Mouse (Mus musculus) megakaryocyte-erythroid progenitor cell, adult 5 weeks (primary cell): ENCODE data around the gene Btnl1. TPM values are rescaled to one million over a fixed set of nuclear protein-coding genes. Genes with fewer than 3 reads are reported as not detected.

Source experiments
- polyA plus RNA-seq: library from polyadenylated mRNA; stranded (reverse); fragments of >175 nt; gene quantifications from 2 replicates; pipeline ENCODE4 v1.2.3, GENCODE M21; 2012

Gene Btnl1
- not detected in 2 replicates for polyA plus RNA-seq

DNA sequence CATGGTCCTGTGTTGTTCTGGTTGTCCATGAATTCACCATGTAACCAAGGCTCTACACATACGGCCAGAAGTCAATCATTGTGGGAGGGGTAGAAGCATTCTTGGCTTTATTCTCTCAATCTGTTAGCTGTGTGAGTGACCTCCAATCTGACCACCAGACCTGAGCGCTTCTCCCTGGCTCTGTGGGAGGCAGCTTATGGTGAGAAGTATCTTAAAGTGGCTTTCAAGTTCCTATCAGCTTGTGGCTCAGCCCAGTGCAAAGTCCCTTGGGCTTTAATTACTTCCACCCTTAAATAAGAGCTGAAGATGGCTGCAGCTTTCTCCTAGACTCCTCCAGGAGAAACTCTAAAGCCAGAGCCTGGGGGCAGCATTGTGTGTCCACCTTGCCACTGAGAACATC lies at the start of gene Btnl1:
Btnl1 (plus strand) TSS at position 286 of the 400 bp plus-strand sequence.

DNA sequence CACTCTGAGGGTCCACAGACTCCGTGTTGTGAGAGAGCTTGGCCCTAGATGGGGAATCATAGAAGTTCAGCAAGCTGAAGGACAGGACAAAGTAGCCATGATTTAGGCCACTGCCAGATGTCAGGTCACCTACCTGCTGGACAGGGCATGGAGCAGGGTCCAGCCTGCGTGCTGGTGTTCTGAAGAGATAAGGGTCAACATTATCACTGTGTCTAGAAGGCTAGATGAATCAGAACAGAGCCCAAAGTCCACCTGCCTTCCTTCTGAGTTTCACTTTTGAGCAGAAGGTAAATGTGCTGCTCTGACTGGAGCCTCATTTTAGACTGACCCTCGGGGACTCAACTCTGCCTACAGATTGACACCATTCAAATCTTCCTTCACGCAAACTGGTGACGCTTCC lies 22.4 kb upstream of the Btnl1 start, which contains the start of gene Btnl2:
Btnl2 (plus strand) TSS at position 284 of the 400 bp plus-strand sequence.

DNA sequence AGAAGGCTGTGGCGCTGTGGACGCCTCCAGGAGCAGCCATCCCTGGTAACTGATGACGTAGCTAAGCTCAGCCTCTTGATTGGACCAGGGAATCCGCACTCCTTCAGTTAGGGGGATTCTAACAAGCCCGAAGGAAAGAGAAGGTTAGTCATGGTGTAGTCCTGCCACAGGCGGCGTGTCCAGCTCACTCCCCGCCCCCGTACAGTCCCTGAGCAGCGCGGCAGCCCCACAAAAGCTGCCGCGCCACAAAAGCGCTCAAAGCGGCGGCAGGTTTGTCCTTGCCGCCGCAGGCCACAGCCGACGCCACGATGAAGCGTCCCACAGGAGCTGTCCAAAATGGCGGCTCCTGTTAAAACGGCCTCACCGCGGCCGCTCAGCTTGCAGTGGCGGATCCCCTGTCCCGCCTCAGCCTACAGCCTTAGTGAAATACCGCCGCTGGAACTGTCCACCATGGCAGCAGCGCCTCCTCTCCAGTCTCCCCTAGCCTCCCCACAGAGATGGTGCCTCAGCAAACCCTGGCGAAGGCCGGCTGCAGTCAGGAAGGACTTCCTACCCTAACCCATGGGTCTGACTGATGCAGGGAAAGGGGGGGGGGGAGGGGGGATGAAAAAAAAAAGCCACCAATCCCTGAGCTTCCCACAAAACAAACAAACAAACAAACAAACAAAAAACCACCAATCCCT lies 21.9 kb downstream of the Btnl1 start, which contains the start of gene BC051142:
BC051142 (plus strand) TSS at position 110 of the 683 bp plus-strand sequence.

Other genes starting within 250 kb of the Btnl1 start
- gene H2-DMb2, start 233.8 kb upstream of the Btnl1 start, polyA plus RNA-seq = 3.6 and 4.5 TPM in 2 replicates
- gene H2-DMb1, start 224.1 kb upstream of the Btnl1 start, polyA plus RNA-seq = 42.5 and 51.0 TPM in 2 replicates
- 141 TPM in 2 replicates for gene Tap1, start 189.6 kb upstream of the Btnl1 start, polyA plus RNA-seq
- 78.2 and 85.0 TPM in 2 replicates for gene Psmb9, start 189.4 kb upstream of the Btnl1 start, polyA plus RNA-seq
- 393 and 403 TPM in 2 replicates for gene Psmb8, start 179.4 kb upstream of the Btnl1 start, polyA plus RNA-seq
- gene Tap2, start 173.6 kb upstream of the Btnl1 start, polyA plus RNA-seq = 218 and 296 TPM in 2 replicates
- 10.4 and 14.9 TPM in 2 replicates for gene H2-Ob, start 138.2 kb upstream of the Btnl1 start, polyA plus RNA-seq
- 360 and 375 TPM in 2 replicates for gene H2-Ab1, start 119.4 kb upstream of the Btnl1 start, polyA plus RNA-seq
- 31.4 and 35.0 TPM in 2 replicates for gene H2-Aa, start 89.3 kb upstream of the Btnl1 start, polyA plus RNA-seq
- gene H2-Eb1, start 71.3 kb upstream of the Btnl1 start, polyA plus RNA-seq = 53.5 and 61.7 TPM in 2 replicates
- 0.03 TPM in 1 of 2 replicates, not detected in the other for gene H2-Eb2, start 51.5 kb upstream of the Btnl1 start, polyA plus RNA-seq
- gene Btnl2, start 22.3 kb upstream of the Btnl1 start, polyA plus RNA-seq = 0.02 TPM in 1 of 2 replicates, not detected in the other
- gene BC051142, start 21.7 kb downstream of the Btnl1 start, polyA plus RNA-seq = 0.09 and 0.53 TPM in 2 replicates
- gene Btnl4, start 100.2 kb downstream of the Btnl1 start, polyA plus RNA-seq = not detected in 2 replicates
- not detected in 2 replicates for gene Btnl6, start 140.2 kb downstream of the Btnl1 start, polyA plus RNA-seq
- gene Notch4, start 187.1 kb downstream of the Btnl1 start, polyA plus RNA-seq = 2.6 and 3.1 TPM in 2 replicates
- gene Gpsm3, start 212.7 kb downstream of the Btnl1 start, polyA plus RNA-seq = 351 and 421 TPM in 2 replicates
- 81.6 and 90.2 TPM in 2 replicates for gene Pbx2, start 214.1 kb downstream of the Btnl1 start, polyA plus RNA-seq
- gene Ager, start 220.7 kb downstream of the Btnl1 start, polyA plus RNA-seq = 7.3 and 10.8 TPM in 2 replicates
- gene Rnf5, start 226.6 kb downstream of the Btnl1 start, polyA plus RNA-seq = 65.9 and 70.5 TPM in 2 replicates
- gene Agpat1, start 227.1 kb downstream of the Btnl1 start, polyA plus RNA-seq = 119 and 139 TPM in 2 replicates
- gene Egfl8, start 238.8 kb downstream of the Btnl1 start, polyA plus RNA-seq = 3.9 and 4.4 TPM in 2 replicates